Mouse (Mus musculus) MEL (cell line): ENCODE results near the gene Stt3b. TPM values are rescaled to one million over a fixed set of nuclear protein-coding genes. Genes with fewer than 3 reads are reported as not detected.

Experiments
- DNase-seq: peaks from one replicate; pipeline ENCODE4 v3.0.0; 2011; ENCODE audit warnings: low read depth, low spot score
- H3K27ac ChIP-seq: 2 replicates; pipeline ENCODE4 v1.5.1; 2012; ENCODE audit warnings: low read depth, mild to moderate bottlenecking, control low read depth, low read length, moderate library complexity; ENCODE audit not compliant: control insufficient read depth
- H3K27me3 ChIP-seq, 2 experiments: fragments of 150-350 bp in 1 of 2; sonication (generic) in 1 of 2; 2 replicates each; pipeline ENCODE4 v1.6.1; 2012; ENCODE audit warnings: low read length in 2 of 2, mild to moderate bottlenecking in 2 of 2, improper control_type of control experiment in 1 of 2, moderate library complexity in 1 of 2; ENCODE audit not compliant: insufficient read depth in 2 of 2, control insufficient read depth in 1 of 2
- H3K36me3 ChIP-seq, 2 experiments: 2 replicates each; pipeline ENCODE4 v1.6.1; 2012 to 2014; ENCODE audit warnings: low read length in 2 of 2, improper control_type of control experiment in 1 of 2, inconsistent platforms in 1 of 2, mild to moderate bottlenecking in 1 of 2; ENCODE audit not compliant: insufficient read depth in 2 of 2, control insufficient read depth in 1 of 2
- H3K4me1 ChIP-seq, 2 experiments: fragments of 150-350 bp in 1 of 2; sonication (generic) in 1 of 2; 2 replicates each; pipeline ENCODE4 v1.6.1; 2012; ENCODE audit warnings: low read length in 2 of 2, improper control_type of control experiment in 1 of 2, mild to moderate bottlenecking in 1 of 2; ENCODE audit not compliant: insufficient read depth in 2 of 2, control insufficient read depth in 1 of 2
- H3K4me3 ChIP-seq, 2 experiments: fragments of 150-350 bp in 1 of 2; sonication (generic) in 1 of 2; 2 replicates each; pipeline ENCODE4 v1.5.1; 2012; ENCODE audit warnings: low read depth in 2 of 2, low read length in 2 of 2, mild to moderate bottlenecking in 2 of 2, moderate library complexity in 2 of 2, control low read depth in 1 of 2, improper control_type of control experiment in 1 of 2; ENCODE audit not compliant: control insufficient read depth in 1 of 2, insufficient read depth in 1 of 2
- H3K79me2 ChIP-seq: 2 replicates; pipeline ENCODE4 v1.6.1; 2012; ENCODE audit warnings: mild to moderate bottlenecking, low read length, moderate library complexity; ENCODE audit not compliant: control insufficient read depth, poor library complexity, insufficient read depth
- H3K9ac ChIP-seq: 2 replicates; pipeline ENCODE4 v1.6.1; 2012; ENCODE audit warnings: low read depth, mild to moderate bottlenecking, control low read depth, low read length, moderate library complexity; ENCODE audit not compliant: control insufficient read depth, poor library complexity, severe bottlenecking
- H3K9me3 ChIP-seq: fragments of 150-350 bp; sonication (generic); replicated peaks from 2 replicates; pipeline ENCODE4 v1.6.1; 2012; ENCODE audit warnings: mild to moderate bottlenecking, low read length, improper control_type of control experiment, moderate library complexity; ENCODE audit not compliant: insufficient read depth
- CHD1 ChIP-seq: IDR thresholded peaks from 2 replicates; pipeline ENCODE4 v1.6.1; 2012; ENCODE audit warnings: low read depth, mild to moderate bottlenecking, inconsistent platforms, low read length, improper control_type of control experiment
- E2F4 ChIP-seq: IDR thresholded peaks from 2 replicates; pipeline ENCODE4 v1.6.1; 2011; ENCODE audit warnings: low read depth, low read length, improper control_type of control experiment, borderline replicate concordance
- ELF1 ChIP-seq: IDR thresholded peaks from 2 replicates; pipeline ENCODE4 v1.6.1; 2014; ENCODE audit warnings: low read depth, mild to moderate bottlenecking, inconsistent platforms, low read length, improper control_type of control experiment, moderate library complexity
- EP300 ChIP-seq, 2 experiments: IDR thresholded peaks; 2 replicates each; pipeline ENCODE4 v1.6.1; 2011; ENCODE audit warnings: improper control_type of control experiment in 2 of 2, low read length in 2 of 2, low read depth in 1 of 2, mild to moderate bottlenecking in 1 of 2
- GABPA ChIP-seq: IDR thresholded peaks from 2 replicates; pipeline ENCODE4 v1.6.1; 2012; ENCODE audit warnings: low read depth, mild to moderate bottlenecking, inconsistent platforms, low read length, improper control_type of control experiment, moderate library complexity
- MAX ChIP-seq: IDR thresholded peaks from 2 replicates; pipeline ENCODE4 v1.6.1; 2011; ENCODE audit warnings: low read length, improper control_type of control experiment
- MAZ ChIP-seq: IDR thresholded peaks from 2 replicates; pipeline ENCODE4 v1.6.1; 2012; ENCODE audit warnings: low read depth, mild to moderate bottlenecking, inconsistent platforms, low read length, improper control_type of control experiment
- MYB ChIP-seq: IDR thresholded peaks from 2 replicates; pipeline ENCODE4 v1.6.1; 2011; ENCODE audit warnings: mild to moderate bottlenecking, low read depth, low read length, improper control_type of control experiment
- POLR2AphosphoS5 ChIP-seq: IDR thresholded peaks from 2 replicates; pipeline ENCODE4 v1.6.1; 2012; ENCODE audit warnings: low read depth, borderline replicate concordance, mild to moderate bottlenecking, inconsistent platforms, low read length, moderate library complexity, mixed read lengths
- RCOR1 ChIP-seq: IDR thresholded peaks from 2 replicates; pipeline ENCODE4 v1.6.1; 2012; ENCODE audit warnings: low read depth, mild to moderate bottlenecking, inconsistent platforms, low read length, improper control_type of control experiment
- TAL1 ChIP-seq: IDR thresholded peaks from 2 replicates; pipeline ENCODE4 v1.6.1; 2012; ENCODE audit warnings: mild to moderate bottlenecking, inconsistent platforms, low read length, moderate library complexity, mixed read lengths
- TBP ChIP-seq: IDR thresholded peaks from 2 replicates; pipeline ENCODE4 v1.8.0; 2011; ENCODE audit warnings: low read depth, low read length, improper control_type of control experiment
- ZC3H11A ChIP-seq: IDR thresholded peaks from 2 replicates; pipeline ENCODE4 v1.6.1; 2012; ENCODE audit warnings: low read depth, mild to moderate bottlenecking, inconsistent platforms, low read length, improper control_type of control experiment
- polyA plus RNA-seq, 2 experiments: library from polyadenylated mRNA; stranded (reverse) in 1 of 2; unstranded in 1 of 2; fragments of >175 nt in 1 of 2; fragments of >200 nt in 1 of 2; gene quantifications; 2 replicates each; pipeline versions ENCODE4 v1.2.1 to v1.2.4; 2012; ENCODE audit warnings: low replicate concordance in 2 of 2, low read depth in 1 of 2; ENCODE audit not compliant: insufficient read length in 2 of 2, insufficient read depth in 1 of 2, missing spikeins in 1 of 2
- total RNA-seq: library from RNA; depleted of rRNA; stranded (reverse); fragments of 300-350 nt; gene quantifications from 2 replicates; pipeline ENCODE4 v1.2.3, GENCODE M21; 2012

Stt3b gene
- total and polyA plus RNA-seq, 3 experiments = 81.9 to 263 (median 97.6) TPM

- no peak for TF ChIP-seq MAZ
- TF ChIP-seq GABPA = no peak
- no peak for TF ChIP-seq MAX
- TF ChIP-seq E2F4 = no peak
Observed at GRCm38 (mm10) chr9:115301593-115301992, 8.6 kb downstream of the Stt3b start (continued).

DNA sequence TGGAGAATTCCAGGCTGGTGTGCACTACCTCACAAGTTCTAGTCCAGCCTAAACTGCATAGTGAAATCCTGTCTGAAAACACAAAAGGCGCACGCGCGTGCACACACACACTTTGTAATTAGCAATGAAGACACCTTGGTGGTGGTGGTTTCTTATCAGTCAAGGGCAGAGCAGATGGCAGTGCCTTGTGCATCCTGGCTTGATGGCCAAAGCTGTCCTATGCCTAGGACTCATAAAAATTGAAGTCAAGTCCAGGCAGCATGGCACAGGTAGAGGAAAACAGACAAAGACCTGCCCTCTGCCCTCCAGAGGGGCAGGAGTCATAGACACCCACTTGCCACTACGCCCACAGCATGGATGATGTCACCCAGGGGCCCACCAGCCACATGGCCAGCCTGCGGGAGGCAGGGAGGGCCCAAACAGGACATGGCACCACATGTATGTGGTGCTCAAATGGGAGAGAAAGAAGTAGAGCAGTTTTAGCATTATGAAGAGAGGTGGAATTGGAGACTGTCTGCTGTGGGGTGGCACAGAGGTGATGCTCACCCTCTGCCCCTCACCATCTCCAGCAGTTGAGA is 9.1 kb downstream of the Stt3b start:
- Histone ChIP-seq H3K4me1 (peaks cover 20 to 23% of the 10 kb centered on the region in 2 experiments), H3K36me3 (peaks cover 6 to 43% of the 10 kb centered on the region in 2 experiments), H3K4me3 (no peak overlapping the region), H3K79me2 (peaks cover 75% of the 10 kb centered on the region), H3K9me3 (no peaks in the 10 kb centered on the region), H3K27ac (no peak overlapping the region), H3K27me3 (no peaks in the 10 kb centered on the region), H3K9ac (no peak overlapping the region)
- TF ChIP-seq ZC3H11A (no peak), EP300 (IDR thresholded peaks at IDR 0.05; ENCODE audit: low read depth in 1 of 2, low read length in 2 of 2) (0 out of 4 replicates have a peak, but pooled peaks of 1 of the 2 experiments have one; percentile 6), POLR2AphosphoS5 (no peak), CHD1 (no peak), MYB (no peak), ELF1 (no peak), TAL1 (peak; percentile 77)
- peak; percentile 27 for DNase-seq

DNA sequence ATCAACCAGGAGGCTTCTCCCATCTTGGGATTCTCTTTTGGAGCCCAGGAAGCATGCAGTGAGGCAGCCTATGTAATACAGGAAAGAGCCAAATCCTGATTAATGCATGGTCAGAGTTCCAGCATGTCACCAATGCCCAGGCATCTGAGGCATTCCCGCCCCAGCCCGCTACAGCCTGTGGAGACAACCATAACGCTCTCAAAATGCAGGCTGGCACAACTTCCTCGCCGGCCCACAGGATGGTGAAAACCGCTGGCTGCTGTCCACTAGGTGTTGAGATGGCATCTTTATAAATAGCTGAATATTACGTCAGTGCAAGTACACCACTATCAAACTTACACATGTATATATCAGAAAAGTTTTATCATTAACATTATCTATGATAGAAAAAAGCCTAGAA is 13.5 kb downstream of the Stt3b start:
- no peak overlapping the region for H3K27ac ChIP-seq
- TF ChIP-seq MYB (no peak), TBP (no peak), GABPA (no peak), RCOR1 (no peak)
- no peaks in the 10 kb centered on the region for H3K9me3 ChIP-seq
- H3K79me2 ChIP-seq = peaks cover 80% of the 10 kb centered on the region
- no peak for DNase-seq
- H3K9ac ChIP-seq = no peak overlapping the region
- H3K4me3 ChIP-seq = no peak overlapping the region
- H3K27me3 ChIP-seq = no peaks in the 10 kb centered on the region
- peaks cover 0 to 11% of the 10 kb centered on the region in 2 experiments; a peak in 2 of 4 replicates for H3K4me1 ChIP-seq
- H3K36me3 ChIP-seq = peaks cover 9 to 14% of the 10 kb centered on the region in 2 experiments
